Mouse (Mus musculus) fibroblast of lung, adult 2 months (primary cell): Measurements from ENCODE around the gene AY074887.
"Not testable (repeated sequence)": the region's sequence is repeated elsewhere in the genome, so short reads cannot be mapped to it uniquely, and the experiment has no call there.

Experiments
- DNase-seq: peaks from one replicate; pipeline ENCODE4 v3.0.0-alpha.2; 2011; ENCODE audit warnings: low read depth

AY074887 gene

GRCm38 (mm10) chr9:54950575-54951321 lies at the start of gene AY074887, which contains the start of gene Psma4:
Gene AY074887 (minus strand): TSS chr9:54950998.
Gene Psma4 (plus strand): TSS chr9:54950790.
- peak; percentile 74 for DNase-seq

GRCm38 (mm10) chr9:54995645-54996044 lies 44.8 kb upstream of the AY074887 start:
- no peak for DNase-seq

GRCm38 (mm10) chr9:54994381-54994780 lies 43.6 kb upstream of the AY074887 start:
- DNase-seq = no peak

GRCm38 (mm10) chr9:54990362-54990761 lies 39.6 kb upstream of the AY074887 start:
- no peak for DNase-seq

GRCm38 (mm10) chr9:54982401-54982800 lies 31.6 kb upstream of the AY074887 start:
- no peak for DNase-seq

- no peak for DNase-seq
Observed at GRCm38 (mm10) chr9:54981291-54982191, 30.7 kb upstream of the AY074887 start.

GRCm38 (mm10) chr9:54980674-54981073 lies 29.9 kb upstream of the AY074887 start, which contains the start of gene Chrna5:
Gene Chrna5 (plus strand): TSS chr9:54980880.
- DNase-seq = no peak

GRCm38 (mm10) chr9:54969972-54970637 lies 19.3 kb upstream of the AY074887 start:
- DNase-seq = no peak

- no peak for DNase-seq
Observed at GRCm38 (mm10) chr9:54963669-54964068, 12.9 kb upstream of the AY074887 start.

- DNase-seq = no peak
Observed at GRCm38 (mm10) chr9:54961059-54961458, 10.3 kb upstream of the AY074887 start.

GRCm38 (mm10) chr9:54950162-54950561 lies 636 bp downstream of the AY074887 start:
- DNase-seq = not testable (repeated sequence)

- no peak for DNase-seq
Observed at GRCm38 (mm10) chr9:54949465-54949864, 1.3 kb downstream of the AY074887 start.

GRCm38 (mm10) chr9:54946256-54946655 lies 4.5 kb downstream of the AY074887 start:
- peak; percentile 22 for DNase-seq

GRCm38 (mm10) chr9:54944467-54944866 lies 6.3 kb downstream of the AY074887 start:
- DNase-seq = no peak

GRCm38 (mm10) chr9:54942071-54942470 lies 8.7 kb downstream of the AY074887 start:
- no peak for DNase-seq

- DNase-seq = no peak
Observed at GRCm38 (mm10) chr9:54932379-54932778, 18.4 kb downstream of the AY074887 start.

- no peak for DNase-seq
Observed at GRCm38 (mm10) chr9:54931765-54932164, 19.0 kb downstream of the AY074887 start.

GRCm38 (mm10) chr9:54930741-54931140 lies 20.1 kb downstream of the AY074887 start:
- no peak for DNase-seq

- no peak for DNase-seq
Observed at GRCm38 (mm10) chr9:54919946-54920345, 30.9 kb downstream of the AY074887 start.

- DNase-seq = no peak
Observed at GRCm38 (mm10) chr9:54918781-54919180, 32.0 kb downstream of the AY074887 start.

GRCm38 (mm10) chr9:54918191-54918590 lies 32.6 kb downstream of the AY074887 start:
- no peak for DNase-seq

- DNase-seq = peak; percentile 92
Observed at GRCm38 (mm10) chr9:54917010-54917677, 33.7 kb downstream of the AY074887 start, which contains the start of gene Hykk. Gene Hykk (plus strand): TSS chr9:54917283.
